Mouse (Mus musculus): ENCODE results near the gene Slc25a28. TPM values are rescaled to one million over a fixed set of nuclear protein-coding genes. Genes with fewer than 3 reads are reported as not detected.

Gene Slc25a28
- polyA plus RNA-seq, 1 experiment from 2014 or later, result 19.5 TPM

- Histone ChIP-seq H3K27me3 (replicated peaks; ENCODE audit: control insufficient read depth, insufficient read depth, low read length) (no peaks in the 10 kb centered on the region), H3K4me2 (ENCODE audit: low read depth, low read length) (peak overlapping the region; percentile 19; the same call in 1 of the 2 replicates), H3K27ac (ENCODE audit: low read length) (peak overlapping the region; percentile 37; the same call in 1 of the 2 replicates), H3K9ac (ENCODE audit: low read depth, low read length) (peak overlapping the region; percentile 40; the same call in 1 of the 2 replicates), H3K9me3 (ENCODE audit: control insufficient read depth, low read length) (no peaks in the 10 kb centered on the region), H3K4me3 (ENCODE audit: low read length) (no peak overlapping the region), H3K4me1 (ENCODE audit: control insufficient read depth, insufficient read depth, low read length) (peaks cover 24% of the 10 kb centered on the region; the same call in 1 of the 2 replicates), H3K36me3 (ENCODE audit: control insufficient read depth, insufficient read depth, low read length) (no peaks in the 10 kb centered on the region)
- 33% methylated on average over 8 of the region's 8 CpGs for WGBS
- no peak for ATAC-seq
Observed at GRCm38 (mm10) chr19:43651241-43651785, 23.4 kb downstream of the Slc25a28 start.

GRCm38 (mm10) chr19:43648343-43648742 lies 26.3 kb downstream of the Slc25a28 start:
- Histone ChIP-seq H3K4me2 (ENCODE audit: low read depth, low read length) (no peak overlapping the region), H3K4me1 (ENCODE audit: control insufficient read depth, insufficient read depth, low read length) (peaks cover 28% of the 10 kb centered on the region), H3K27ac (ENCODE audit: low read length) (no peak overlapping the region), H3K4me3 (ENCODE audit: low read length) (no peak overlapping the region), H3K9ac (ENCODE audit: low read depth, low read length) (no peak overlapping the region), H3K9me3 (ENCODE audit: control insufficient read depth, low read length) (no peaks in the 10 kb centered on the region), H3K27me3 (replicated peaks; ENCODE audit: control insufficient read depth, insufficient read depth, low read length) (no peaks in the 10 kb centered on the region), H3K36me3 (ENCODE audit: control insufficient read depth, insufficient read depth, low read length) (no peaks in the 10 kb centered on the region)
- WGBS, result 83% methylated on average over 4 of the region's 4 CpGs
- ATAC-seq, result no peak

GRCm38 (mm10) chr19:43647261-43647660 lies 27.4 kb downstream of the Slc25a28 start:
- WGBS, result 72% methylated on average over 9 of the region's 9 CpGs
- Histone ChIP-seq H3K36me3 (ENCODE audit: control insufficient read depth, insufficient read depth, low read length) (no peaks in the 10 kb centered on the region), H3K27me3 (replicated peaks; ENCODE audit: control insufficient read depth, insufficient read depth, low read length) (no peaks in the 10 kb centered on the region), H3K4me3 (ENCODE audit: low read length) (no peak overlapping the region), H3K4me2 (ENCODE audit: low read depth, low read length) (no peak overlapping the region), H3K9ac (ENCODE audit: low read depth, low read length) (no peak overlapping the region), H3K9me3 (ENCODE audit: control insufficient read depth, low read length) (no peaks in the 10 kb centered on the region), H3K27ac (ENCODE audit: low read length) (no peak overlapping the region), H3K4me1 (ENCODE audit: control insufficient read depth, insufficient read depth, low read length) (peaks cover 24% of the 10 kb centered on the region)
- ATAC-seq, result no peak

GRCm38 (mm10) chr19:43646852-43647251 lies 27.8 kb downstream of the Slc25a28 start:
- Histone ChIP-seq H3K36me3 (ENCODE audit: control insufficient read depth, insufficient read depth, low read length) (no peaks in the 10 kb centered on the region), H3K4me2 (ENCODE audit: low read depth, low read length) (no peak overlapping the region), H3K9me3 (ENCODE audit: control insufficient read depth, low read length) (no peaks in the 10 kb centered on the region), H3K9ac (ENCODE audit: low read depth, low read length) (no peak overlapping the region), H3K4me3 (ENCODE audit: low read length) (no peak overlapping the region), H3K4me1 (ENCODE audit: control insufficient read depth, insufficient read depth, low read length) (peaks cover 21% of the 10 kb centered on the region), H3K27ac (ENCODE audit: low read length) (0 out of 2 replicates have a peak overlapping the region, but pooled peaks have one; percentile 28), H3K27me3 (replicated peaks; ENCODE audit: control insufficient read depth, insufficient read depth, low read length) (no peaks in the 10 kb centered on the region)
- 46% methylated on average over 7 of the region's 7 CpGs for WGBS
- ATAC-seq, result no peak

GRCm38 (mm10) chr19:43645508-43645907 lies 29.2 kb downstream of the Slc25a28 start:
- Histone ChIP-seq H3K9ac (ENCODE audit: low read depth, low read length) (no peak overlapping the region), H3K4me2 (ENCODE audit: low read depth, low read length) (no peak overlapping the region), H3K27me3 (replicated peaks; ENCODE audit: control insufficient read depth, insufficient read depth, low read length) (no peaks in the 10 kb centered on the region), H3K27ac (ENCODE audit: low read length) (no peak overlapping the region), H3K9me3 (ENCODE audit: control insufficient read depth, low read length) (no peaks in the 10 kb centered on the region), H3K4me1 (ENCODE audit: control insufficient read depth, insufficient read depth, low read length) (peaks cover 18% of the 10 kb centered on the region), H3K36me3 (ENCODE audit: control insufficient read depth, insufficient read depth, low read length) (no peaks in the 10 kb centered on the region), H3K4me3 (ENCODE audit: low read length) (no peak overlapping the region)
- WGBS, result 88% methylated on average over 9 of the region's 9 CpGs
- no peak for ATAC-seq

GRCm38 (mm10) chr19:43642843-43643242 lies 31.8 kb downstream of the Slc25a28 start:
- no peak for ATAC-seq
- no peak overlapping the region for H3K4me3 ChIP-seq (ENCODE audit: low read length)
- peaks cover 18% of the 10 kb centered on the region for H3K4me1 ChIP-seq (ENCODE audit: control insufficient read depth, insufficient read depth, low read length)
- no peaks in the 10 kb centered on the region for H3K9me3 ChIP-seq (ENCODE audit: control insufficient read depth, low read length)
- no peaks in the 10 kb centered on the region for H3K36me3 ChIP-seq (ENCODE audit: control insufficient read depth, insufficient read depth, low read length)
- no peak overlapping the region for H3K4me2 ChIP-seq (ENCODE audit: low read depth, low read length)
- H3K9ac ChIP-seq (ENCODE audit: low read depth, low read length), result no peak overlapping the region
- WGBS, result 67% methylated on average over 9 of the region's 9 CpGs
- H3K27me3 ChIP-seq (replicated peaks; ENCODE audit: control insufficient read depth, insufficient read depth, low read length), result no peaks in the 10 kb centered on the region
- no peak overlapping the region for H3K27ac ChIP-seq (ENCODE audit: low read length)

- H3K27ac ChIP-seq (ENCODE audit: low read length), result no peak overlapping the region
Observed at GRCm38 (mm10) chr19:43641833-43642232, 32.8 kb downstream of the Slc25a28 start.

GRCm38 (mm10) chr19:43630466-43631251 lies 44.0 kb downstream of the Slc25a28 start:
- 0 out of 2 replicates have a peak, but pooled peaks cover 3% of the 10 kb centered on the region for H3K4me1 ChIP-seq (ENCODE audit: control insufficient read depth, insufficient read depth, low read length)
- no peak overlapping the region for H3K9ac ChIP-seq (ENCODE audit: low read depth, low read length)
- no peaks in the 10 kb centered on the region for H3K9me3 ChIP-seq (ENCODE audit: control insufficient read depth, low read length)
- H3K27me3 ChIP-seq (replicated peaks; ENCODE audit: control insufficient read depth, insufficient read depth, low read length), result 0 out of 2 replicates have a peak, but pooled peaks cover 2% of the 10 kb centered on the region
- ATAC-seq, result peak; percentile 84
- no peak overlapping the region for H3K4me3 ChIP-seq (ENCODE audit: low read length)
- H3K27ac ChIP-seq (ENCODE audit: low read length), result no peak overlapping the region
- H3K4me2 ChIP-seq (ENCODE audit: low read depth, low read length), result no peak overlapping the region
- H3K36me3 ChIP-seq (ENCODE audit: control insufficient read depth, insufficient read depth, low read length), result no peaks in the 10 kb centered on the region
- 27% methylated on average over 12 of the region's 12 CpGs for WGBS

More at GRCm38 (mm10) chr19:43641833-43642232, 32.8 kb downstream of the Slc25a28 start:
- 52% methylated on average over 11 of the region's 11 CpGs for WGBS
- no peak overlapping the region for H3K4me3 ChIP-seq (ENCODE audit: low read length)
- no peak overlapping the region for H3K4me2 ChIP-seq (ENCODE audit: low read depth, low read length)
- H3K36me3 ChIP-seq (ENCODE audit: control insufficient read depth, insufficient read depth, low read length), result no peaks in the 10 kb centered on the region
- no peak for ATAC-seq
- H3K4me1 ChIP-seq (ENCODE audit: control insufficient read depth, insufficient read depth, low read length), result peaks cover 16% of the 10 kb centered on the region
- no peaks in the 10 kb centered on the region for H3K9me3 ChIP-seq (ENCODE audit: control insufficient read depth, low read length)
- H3K9ac ChIP-seq (ENCODE audit: low read depth, low read length), result no peak overlapping the region
- H3K27me3 ChIP-seq (replicated peaks; ENCODE audit: control insufficient read depth, insufficient read depth, low read length), result no peaks in the 10 kb centered on the region

- WGBS, result 48% methylated on average over 4 of the region's 4 CpGs
Observed at GRCm38 (mm10) chr19:43629088-43629487, 45.6 kb downstream of the Slc25a28 start.

More at GRCm38 (mm10) chr19:43629088-43629487, 45.6 kb downstream of the Slc25a28 start:
- H3K27me3 ChIP-seq (replicated peaks; ENCODE audit: control insufficient read depth, insufficient read depth, low read length), result 0 out of 2 replicates have a peak, but pooled peaks cover 2% of the 10 kb centered on the region
- ATAC-seq, result no peak
- H3K27ac ChIP-seq (ENCODE audit: low read length), result no peak overlapping the region
- no peak overlapping the region for H3K4me2 ChIP-seq (ENCODE audit: low read depth, low read length)
- H3K9me3 ChIP-seq (ENCODE audit: control insufficient read depth, low read length), result no peaks in the 10 kb centered on the region
- H3K4me3 ChIP-seq (ENCODE audit: low read length), result no peak overlapping the region
- no peak overlapping the region for H3K9ac ChIP-seq (ENCODE audit: low read depth, low read length)
- 0 out of 2 replicates have a peak, but pooled peaks cover 3% of the 10 kb centered on the region for H3K4me1 ChIP-seq (ENCODE audit: control insufficient read depth, insufficient read depth, low read length)
- H3K36me3 ChIP-seq (ENCODE audit: control insufficient read depth, insufficient read depth, low read length), result no peaks in the 10 kb centered on the region

All from intestine, embryonic 16.5 days (tissue).